Mouse (Mus musculus): ENCODE measurements around the gene Suds3. TPM values are rescaled to one million over a fixed set of nuclear protein-coding genes. Genes with fewer than 3 reads are reported as not detected.

The Suds3 gene
- polyA plus RNA-seq, 1 experiment from 2014 or later = 41.9 TPM

GRCm38 (mm10) chr5:117068181-117068580 lies 47.7 kb downstream of the Suds3 start:
- ATAC-seq (replicated peaks; ENCODE audit: low FRiP score) = no peak
- Histone ChIP-seq H3K27me3 (replicated peaks; ENCODE audit: control insufficient read depth, insufficient read depth, low read length) (no peaks in the 10 kb centered on the region), H3K9me3 (ENCODE audit: control insufficient read depth, low read length) (0 out of 2 replicates have a peak, but pooled peaks cover 2% of the 10 kb centered on the region), H3K4me2 (no peak overlapping the region), H3K4me3 (ENCODE audit: low read depth, low read length) (no peak overlapping the region), H3K36me3 (ENCODE audit: control insufficient read depth, insufficient read depth, low read length) (no peaks in the 10 kb centered on the region), H3K4me1 (replicated peaks; ENCODE audit: control insufficient read depth, insufficient read depth, low read length) (no peaks in the 10 kb centered on the region), H3K9ac (ENCODE audit: low read depth, low read length) (no peak overlapping the region), H3K27ac (ENCODE audit: low read depth, low read length) (no peak overlapping the region)
- 74% methylated on average over 13 of the region's 13 CpGs for WGBS
- DNase-seq (ENCODE audit: low spot score) = no peak

GRCm38 (mm10) chr5:117061251-117061650 lies 54.7 kb downstream of the Suds3 start:
- H3K4me3 ChIP-seq (ENCODE audit: low read depth, low read length) = no peak overlapping the region
- H3K4me2 ChIP-seq = no peak overlapping the region
- H3K36me3 ChIP-seq (ENCODE audit: control insufficient read depth, insufficient read depth, low read length) = no peaks in the 10 kb centered on the region
- H3K9me3 ChIP-seq (ENCODE audit: control insufficient read depth, low read length) = no peaks in the 10 kb centered on the region
- H3K9ac ChIP-seq (ENCODE audit: low read depth, low read length) = no peak overlapping the region
- no peak overlapping the region for H3K27ac ChIP-seq (ENCODE audit: low read depth, low read length)
- H3K27me3 ChIP-seq (replicated peaks; ENCODE audit: control insufficient read depth, insufficient read depth, low read length) = no peaks in the 10 kb centered on the region
- DNase-seq (ENCODE audit: low spot score) (no peak), ATAC-seq (replicated peaks; ENCODE audit: low FRiP score) (no peak)
- no peaks in the 10 kb centered on the region for H3K4me1 ChIP-seq (replicated peaks; ENCODE audit: control insufficient read depth, insufficient read depth, low read length)
- WGBS = 40% methylated on average over 2 of the region's 2 CpGs

GRCm38 (mm10) chr5:117060484-117061130 lies 55.3 kb downstream of the Suds3 start:
- no peak overlapping the region for H3K27ac ChIP-seq (ENCODE audit: low read depth, low read length)

GRCm38 (mm10) chr5:117049940-117050339 lies 66.0 kb downstream of the Suds3 start:
- Histone ChIP-seq H3K27ac (ENCODE audit: low read depth, low read length) (no peak overlapping the region), H3K9me3 (ENCODE audit: control insufficient read depth, low read length) (no peaks in the 10 kb centered on the region), H3K9ac (ENCODE audit: low read depth, low read length) (no peak overlapping the region), H3K36me3 (ENCODE audit: control insufficient read depth, insufficient read depth, low read length) (no peaks in the 10 kb centered on the region), H3K27me3 (replicated peaks; ENCODE audit: control insufficient read depth, insufficient read depth, low read length) (no peaks in the 10 kb centered on the region), H3K4me3 (ENCODE audit: low read depth, low read length) (no peak overlapping the region), H3K4me2 (no peak overlapping the region), H3K4me1 (replicated peaks; ENCODE audit: control insufficient read depth, insufficient read depth, low read length) (no peaks in the 10 kb centered on the region)
- no peak for DNase-seq (ENCODE audit: low spot score)
- 80% methylated on average over 7 of the region's 7 CpGs for WGBS
- no peak for ATAC-seq (replicated peaks; ENCODE audit: low FRiP score)

More at GRCm38 (mm10) chr5:117060484-117061130, 55.3 kb downstream of the Suds3 start:
- no peaks in the 10 kb centered on the region for H3K4me1 ChIP-seq (replicated peaks; ENCODE audit: control insufficient read depth, insufficient read depth, low read length)
- DNase-seq (ENCODE audit: low spot score) = no peak
- 76% methylated on average over 18 of the region's 18 CpGs for WGBS
- no peaks in the 10 kb centered on the region for H3K9me3 ChIP-seq (ENCODE audit: control insufficient read depth, low read length)
- no peaks in the 10 kb centered on the region for H3K27me3 ChIP-seq (replicated peaks; ENCODE audit: control insufficient read depth, insufficient read depth, low read length)
- H3K9ac ChIP-seq (ENCODE audit: low read depth, low read length) = no peak overlapping the region
- H3K4me3 ChIP-seq (ENCODE audit: low read depth, low read length) = no peak overlapping the region
- ATAC-seq (replicated peaks; ENCODE audit: low FRiP score) = no peak
- H3K36me3 ChIP-seq (ENCODE audit: control insufficient read depth, insufficient read depth, low read length) = no peaks in the 10 kb centered on the region
- no peak overlapping the region for H3K4me2 ChIP-seq

GRCm38 (mm10) chr5:117045101-117045500 lies 70.8 kb downstream of the Suds3 start:
- Histone ChIP-seq H3K9me3 (ENCODE audit: control insufficient read depth, low read length) (no peaks in the 10 kb centered on the region), H3K9ac (ENCODE audit: low read depth, low read length) (no peak overlapping the region)
- WGBS = 65% methylated on average over 10 of the region's 10 CpGs

GRCm38 (mm10) chr5:117042661-117043060 lies 73.3 kb downstream of the Suds3 start:
- Histone ChIP-seq H3K27ac (ENCODE audit: low read depth, low read length) (no peak overlapping the region), H3K4me1 (replicated peaks; ENCODE audit: control insufficient read depth, insufficient read depth, low read length) (no peaks in the 10 kb centered on the region), H3K9me3 (ENCODE audit: control insufficient read depth, low read length) (no peaks in the 10 kb centered on the region), H3K4me2 (no peak overlapping the region), H3K27me3 (replicated peaks; ENCODE audit: control insufficient read depth, insufficient read depth, low read length) (no peaks in the 10 kb centered on the region), H3K9ac (ENCODE audit: low read depth, low read length) (no peak overlapping the region), H3K36me3 (ENCODE audit: control insufficient read depth, insufficient read depth, low read length) (no peaks in the 10 kb centered on the region), H3K4me3 (ENCODE audit: low read depth, low read length) (no peak overlapping the region)
- 59% methylated on average over 11 of the region's 11 CpGs for WGBS
- DNase-seq (ENCODE audit: low spot score) (no peak), ATAC-seq (replicated peaks; ENCODE audit: low FRiP score) (no peak)

More at GRCm38 (mm10) chr5:117045101-117045500, 70.8 kb downstream of the Suds3 start:
- H3K4me3 ChIP-seq (ENCODE audit: low read depth, low read length) = no peak overlapping the region
- DNase-seq (ENCODE audit: low spot score) (no peak), ATAC-seq (replicated peaks; ENCODE audit: low FRiP score) (no peak)
- no peaks in the 10 kb centered on the region for H3K36me3 ChIP-seq (ENCODE audit: control insufficient read depth, insufficient read depth, low read length)
- no peaks in the 10 kb centered on the region for H3K27me3 ChIP-seq (replicated peaks; ENCODE audit: control insufficient read depth, insufficient read depth, low read length)
- H3K27ac ChIP-seq (ENCODE audit: low read depth, low read length) = no peak overlapping the region
- no peak overlapping the region for H3K4me2 ChIP-seq
- no peaks in the 10 kb centered on the region for H3K4me1 ChIP-seq (replicated peaks; ENCODE audit: control insufficient read depth, insufficient read depth, low read length)

Other genes starting within 250 kb of the Suds3 start
- gene Taok3, start 4.0 kb upstream of the Suds3 start, polyA plus RNA-seq (2014; fragmentation: Nextera tagmentation; extraction: Ambion mirVana) = 69.3 and 73.6 TPM in 2 replicates
- 572 and 580 TPM in 2 replicates for gene Pebp1, start 171.5 kb upstream of the Suds3 start, polyA plus RNA-seq (2014; fragmentation: Nextera tagmentation; extraction: Ambion mirVana)
- gene Vsig10, start 203.0 kb upstream of the Suds3 start, polyA plus RNA-seq (2014; fragmentation: Nextera tagmentation; extraction: Ambion mirVana) = 1.4 and 2.2 TPM in 2 replicates
- 36.3 and 45.8 TPM in 2 replicates for gene Wsb2, start 241.2 kb upstream of the Suds3 start, polyA plus RNA-seq (2014; fragmentation: Nextera tagmentation; extraction: Ambion mirVana)

All from liver, embryonic 11.5 days (tissue).